Mouse (Mus musculus): Measurements from ENCODE around the gene Coro1c. TPM values are rescaled to one million over a fixed set of nuclear protein-coding genes. Genes with fewer than 3 reads are reported as not detected.

Coro1c gene
- polyA plus RNA-seq, 1 experiment from 2014 or later = 329 TPM

DNA sequence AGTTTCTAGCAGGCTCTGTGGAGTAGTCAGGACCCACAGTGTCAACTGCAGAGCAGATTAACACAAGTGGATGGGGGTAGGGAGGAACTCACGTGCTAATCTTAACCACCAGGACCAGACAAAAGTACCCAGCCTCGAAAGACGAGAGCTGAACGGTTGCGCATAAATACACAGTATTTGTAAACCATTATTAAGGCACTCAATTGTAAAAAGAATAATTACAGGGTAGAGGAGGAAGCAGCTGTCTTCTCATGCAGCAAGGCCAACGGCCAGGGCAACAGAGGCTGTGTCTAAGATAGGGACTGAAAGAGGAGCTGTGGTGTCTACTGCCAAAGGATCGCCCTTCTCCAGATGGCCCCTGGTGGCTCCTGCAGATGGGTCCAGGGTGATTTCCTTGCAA is 29.1 kb upstream of the Coro1c start:
- Histone ChIP-seq H3K36me3 (ENCODE audit: inconsistent target) (peaks cover 29% of the 10 kb centered on the region), H3K79me2 (ENCODE audit: inconsistent target) (peaks cover 6% of the 10 kb centered on the region; the same call in 1 of the 2 replicates), H3K27ac (no peak overlapping the region), H3K4me3 (ENCODE audit: inconsistent target) (no peak overlapping the region)
- 44% methylated on average over 7 of the region's 7 CpGs for WGBS (ENCODE audit: missing documents)

DNA sequence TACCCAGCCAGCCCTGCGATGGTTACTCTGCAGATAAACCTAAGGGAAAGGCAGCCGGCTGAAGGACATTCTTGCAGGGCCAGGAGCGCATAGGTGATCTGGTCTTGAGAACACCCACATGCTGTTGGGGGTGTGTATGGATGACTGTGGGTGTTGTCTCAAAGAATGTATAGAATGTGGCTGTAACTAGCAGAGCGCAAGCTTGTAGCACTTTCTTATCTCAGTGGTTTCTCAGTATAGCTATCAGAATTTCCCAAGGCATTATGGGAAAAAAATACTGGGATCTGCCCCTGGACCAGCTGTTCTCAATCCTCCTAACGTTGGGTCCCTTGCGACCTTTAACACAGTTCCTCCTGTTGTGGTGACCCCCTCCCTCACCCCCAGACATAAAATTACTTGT is 25.3 kb upstream of the Coro1c start:
- no peak overlapping the region for H3K27ac ChIP-seq
- H3K36me3 ChIP-seq (ENCODE audit: inconsistent target) = no peaks in the 10 kb centered on the region
- WGBS (ENCODE audit: missing documents) = 94% methylated on average over 5 of the region's 6 CpGs
- no peaks in the 10 kb centered on the region for H3K79me2 ChIP-seq (ENCODE audit: inconsistent target)
- no peak overlapping the region for H3K4me3 ChIP-seq (ENCODE audit: inconsistent target)

DNA sequence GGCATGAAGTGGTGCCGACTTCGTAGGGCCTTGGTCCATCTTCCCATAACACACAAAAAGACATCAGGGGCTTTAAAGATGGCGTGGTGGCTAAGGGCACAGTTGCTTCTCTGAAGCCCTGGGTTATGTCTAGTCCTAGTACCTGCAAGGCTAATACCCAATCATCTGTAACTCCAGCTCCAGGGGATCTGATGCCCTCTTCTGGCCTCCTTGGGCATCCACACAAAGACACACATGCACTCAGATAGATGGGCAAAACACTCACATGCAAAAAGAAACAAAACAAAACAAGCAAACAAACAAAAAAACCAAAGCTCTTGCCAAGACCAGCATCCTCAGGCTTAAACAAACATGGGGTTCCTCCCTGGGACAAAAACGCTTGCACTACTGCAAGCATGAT is 24.9 kb upstream of the Coro1c start:
- 94% methylated on average over 4 of the region's 4 CpGs for WGBS (ENCODE audit: missing documents)
- H3K4me3 ChIP-seq (ENCODE audit: inconsistent target) = no peak overlapping the region
- no peaks in the 10 kb centered on the region for H3K79me2 ChIP-seq (ENCODE audit: inconsistent target)
- H3K27ac ChIP-seq = no peak overlapping the region
- H3K36me3 ChIP-seq (ENCODE audit: inconsistent target) = no peaks in the 10 kb centered on the region

DNA sequence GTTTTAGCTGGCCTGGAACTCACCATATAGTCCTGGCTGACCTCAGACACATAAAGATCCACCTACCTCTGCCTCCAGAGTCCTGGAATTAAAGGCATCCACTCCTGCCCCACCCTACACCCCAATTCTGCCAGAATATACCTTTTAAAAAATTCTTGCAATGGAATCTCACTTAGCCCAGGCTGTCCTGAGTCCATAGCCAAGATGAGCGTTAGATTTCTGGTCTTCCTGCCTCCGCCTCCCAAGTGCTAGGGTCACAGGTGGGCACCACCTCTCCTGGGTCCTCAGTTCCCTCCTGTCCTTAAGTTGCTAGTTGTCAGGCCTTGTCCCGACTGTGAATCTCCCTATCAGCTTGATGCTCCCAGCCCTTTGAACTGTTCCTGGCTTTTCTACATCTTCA is 23.8 kb upstream of the Coro1c start:
- WGBS (ENCODE audit: missing documents) = 93% methylated on average over 3 of the region's 3 CpGs
- H3K27ac ChIP-seq = no peak overlapping the region
- no peaks in the 10 kb centered on the region for H3K36me3 ChIP-seq (ENCODE audit: inconsistent target)
- no peaks in the 10 kb centered on the region for H3K79me2 ChIP-seq (ENCODE audit: inconsistent target)
- H3K4me3 ChIP-seq (ENCODE audit: inconsistent target) = no peak overlapping the region

DNA sequence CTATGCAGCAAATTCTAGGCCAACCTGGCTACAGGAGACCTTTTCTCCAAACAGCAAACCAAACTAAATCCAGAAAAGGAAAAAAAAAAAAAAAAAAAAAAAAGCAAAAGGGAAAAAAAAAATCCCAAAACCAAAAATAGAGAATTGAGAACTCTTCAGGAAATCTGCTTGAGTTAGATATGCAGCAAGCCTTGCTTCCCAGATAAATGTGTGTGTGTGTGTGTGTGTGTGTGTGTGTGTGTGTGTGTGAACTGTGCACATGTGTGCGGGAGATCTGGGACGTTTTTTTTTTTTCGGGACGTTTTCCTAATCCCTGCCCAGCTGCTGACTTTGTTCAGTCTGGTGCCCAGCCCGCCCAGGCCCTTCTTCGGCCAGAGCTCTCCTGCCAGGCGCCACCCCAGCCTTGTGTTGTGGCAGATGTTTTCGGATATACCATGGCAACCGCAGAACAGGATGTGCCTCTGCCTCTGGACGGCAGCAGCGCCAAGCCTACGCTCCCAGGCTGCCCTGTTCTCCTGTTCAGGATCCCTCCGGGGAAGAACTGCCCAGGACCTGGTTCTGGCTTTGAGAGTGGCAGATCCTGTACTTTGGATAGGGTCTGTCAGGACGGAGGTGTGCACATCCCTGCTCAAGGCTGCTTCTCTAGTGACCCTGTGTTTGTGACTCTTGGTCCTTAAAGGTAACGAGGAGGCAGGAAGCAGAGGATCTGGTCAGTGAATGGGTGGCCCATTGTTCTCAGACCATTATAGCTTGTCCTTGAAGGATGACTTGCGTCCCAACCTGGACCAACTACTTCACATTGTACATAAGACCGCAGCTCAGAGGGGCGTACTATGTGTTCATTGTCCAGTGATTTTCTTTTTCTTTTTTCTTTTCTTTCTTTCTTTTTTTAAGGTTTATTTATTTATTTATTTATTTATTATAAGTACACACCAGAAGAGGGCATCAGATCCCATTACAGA is 22.4 kb upstream of the Coro1c start:
- Histone ChIP-seq H3K36me3 (ENCODE audit: inconsistent target) (no peaks in the 10 kb centered on the region), H3K4me3 (ENCODE audit: inconsistent target) (no peak overlapping the region), H3K79me2 (ENCODE audit: inconsistent target) (no peaks in the 10 kb centered on the region), H3K27ac (peak overlapping the region; percentile 64)
- 23% methylated on average over 18 of the region's 18 CpGs for WGBS (ENCODE audit: missing documents)

DNA sequence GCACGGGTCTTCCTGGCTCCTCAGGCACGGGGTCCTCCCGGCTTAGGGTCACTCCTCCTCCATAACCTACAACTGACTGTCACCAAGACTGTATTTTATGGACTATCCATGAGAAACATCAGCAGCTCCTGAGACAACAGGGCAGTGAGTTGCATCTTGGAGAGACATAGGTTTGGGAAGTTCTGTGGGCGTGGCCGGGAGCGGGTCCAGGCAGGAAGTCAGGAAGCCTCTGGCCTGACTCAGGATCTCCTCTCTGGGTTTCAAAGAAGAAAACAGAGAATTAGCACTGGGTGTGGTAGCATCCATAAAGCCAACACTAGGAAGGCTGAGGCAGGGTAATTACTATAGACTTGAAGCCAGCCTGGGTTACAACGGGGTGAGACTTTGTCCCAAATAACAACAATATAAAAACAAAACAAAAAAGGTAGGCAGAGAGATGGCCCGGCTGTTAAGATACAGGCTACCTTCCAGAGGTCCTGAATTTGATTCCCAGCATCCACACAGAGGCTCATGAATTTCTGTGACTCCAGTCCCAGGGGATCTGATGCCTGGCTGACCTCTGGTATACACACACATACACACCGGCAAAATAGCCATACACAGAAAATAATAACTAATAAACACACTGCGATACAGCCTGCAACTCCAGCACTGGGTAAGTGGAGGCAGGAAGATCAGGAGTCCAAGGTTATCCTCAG is 21.5 kb upstream of the Coro1c start:
- H3K36me3 ChIP-seq (ENCODE audit: inconsistent target) = no peaks in the 10 kb centered on the region
- no peak overlapping the region for H3K4me3 ChIP-seq (ENCODE audit: inconsistent target)
- H3K27ac ChIP-seq = peak overlapping the region; percentile 64
- 65% methylated on average over 10 of the region's 10 CpGs for WGBS (ENCODE audit: missing documents)
- no peaks in the 10 kb centered on the region for H3K79me2 ChIP-seq (ENCODE audit: inconsistent target)

DNA sequence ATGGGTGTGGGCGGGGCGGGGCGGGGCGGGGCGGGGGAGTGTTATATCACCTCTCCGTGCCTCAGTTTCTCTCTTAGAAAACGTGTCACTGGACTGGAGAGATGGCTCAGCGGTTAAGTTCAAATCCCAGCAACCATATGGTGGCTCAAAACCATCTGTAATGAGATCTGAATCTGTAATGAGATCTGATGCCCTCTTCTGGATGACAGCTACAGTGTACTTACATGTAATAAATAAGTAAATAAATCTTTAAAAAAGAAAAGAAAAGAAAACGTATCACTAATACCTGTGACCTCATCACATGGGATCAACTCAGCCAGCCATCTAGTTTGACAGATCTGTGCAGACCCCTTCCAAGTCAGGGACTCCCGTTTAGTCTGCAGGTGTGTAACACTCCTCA is 21.0 kb upstream of the Coro1c start:
- Histone ChIP-seq H3K36me3 (ENCODE audit: inconsistent target) (no peaks in the 10 kb centered on the region), H3K79me2 (ENCODE audit: inconsistent target) (no peaks in the 10 kb centered on the region), H3K4me3 (ENCODE audit: inconsistent target) (no peak overlapping the region), H3K27ac (peak overlapping the region; percentile 64)
- 85% methylated on average over 5 of the region's 10 CpGs for WGBS (ENCODE audit: missing documents)

DNA sequence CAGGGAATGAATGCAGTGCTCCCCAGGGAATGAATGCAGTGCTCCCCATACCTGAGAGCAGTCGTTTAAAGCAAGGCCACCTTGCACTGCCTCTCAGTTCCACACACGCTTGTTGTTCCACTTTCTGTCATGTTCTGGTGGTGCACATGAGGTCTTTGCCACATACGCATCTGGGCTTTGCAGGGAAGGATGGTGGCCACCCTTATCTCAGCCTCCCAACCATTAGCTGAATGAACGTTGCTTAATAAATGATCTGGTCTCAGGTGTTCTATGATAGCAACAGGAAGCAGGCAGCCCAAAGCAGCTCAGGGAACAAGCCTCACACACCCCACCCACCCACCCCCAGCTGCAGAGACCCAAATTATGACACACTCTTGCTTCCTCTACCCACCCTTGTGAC is 16.1 kb upstream of the Coro1c start:
- no peak overlapping the region for H3K4me3 ChIP-seq (ENCODE audit: inconsistent target)
- WGBS (ENCODE audit: missing documents) = 52% methylated on average over 4 of the region's 4 CpGs

DNA sequence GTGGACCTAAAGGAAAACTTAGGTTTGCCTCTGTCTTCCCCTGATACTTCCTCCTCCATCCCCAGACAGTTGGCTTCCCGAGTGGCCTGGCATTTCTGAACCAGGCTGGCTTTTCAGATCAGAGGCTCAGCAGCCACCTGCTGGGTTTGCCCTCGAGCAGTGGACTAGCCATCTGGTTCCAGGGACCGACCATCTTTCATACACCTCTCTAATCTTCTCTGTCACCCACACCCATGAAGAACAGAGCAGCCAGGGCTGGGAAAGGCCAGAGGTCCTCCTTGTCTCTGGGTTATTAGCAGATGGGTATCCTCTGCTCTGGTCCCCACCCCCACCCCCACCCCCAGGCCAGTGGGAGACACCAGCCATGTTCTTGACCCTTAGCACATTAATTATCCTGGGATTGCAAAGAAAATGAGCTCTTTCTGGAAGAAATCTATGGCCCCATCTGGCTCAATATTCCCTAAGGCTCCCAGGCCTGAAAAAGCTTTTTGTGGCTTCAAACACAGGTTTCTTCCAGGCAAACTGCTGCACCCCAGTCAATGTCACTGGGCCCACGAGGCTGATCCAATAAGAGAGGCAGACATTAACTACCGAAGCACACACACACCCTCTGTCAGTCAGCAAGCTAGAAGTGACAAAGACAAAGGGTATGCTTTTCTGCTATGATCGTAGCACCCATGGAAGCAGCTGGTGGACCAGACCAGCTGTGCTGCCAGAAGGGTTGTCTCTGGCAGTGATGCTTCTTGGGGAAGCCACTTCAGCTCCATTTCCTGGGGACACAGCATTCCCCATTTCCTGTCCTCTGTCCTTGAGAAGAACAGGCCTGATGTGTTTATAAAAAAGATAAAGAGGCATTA is 13.0 kb upstream of the Coro1c start:
- Histone ChIP-seq H3K27ac (no peak overlapping the region), H3K36me3 (ENCODE audit: inconsistent target) (no peaks in the 10 kb centered on the region), H3K79me2 (ENCODE audit: inconsistent target) (no peaks in the 10 kb centered on the region), H3K4me3 (ENCODE audit: inconsistent target) (no peak overlapping the region)
- 86% methylated on average over 6 of the region's 6 CpGs for WGBS (ENCODE audit: missing documents)

More for the DNA sequence above, 16.1 kb upstream of the Coro1c start:
- no peak overlapping the region for H3K27ac ChIP-seq
- no peaks in the 10 kb centered on the region for H3K79me2 ChIP-seq (ENCODE audit: inconsistent target)
- H3K36me3 ChIP-seq (ENCODE audit: inconsistent target) = no peaks in the 10 kb centered on the region

DNA sequence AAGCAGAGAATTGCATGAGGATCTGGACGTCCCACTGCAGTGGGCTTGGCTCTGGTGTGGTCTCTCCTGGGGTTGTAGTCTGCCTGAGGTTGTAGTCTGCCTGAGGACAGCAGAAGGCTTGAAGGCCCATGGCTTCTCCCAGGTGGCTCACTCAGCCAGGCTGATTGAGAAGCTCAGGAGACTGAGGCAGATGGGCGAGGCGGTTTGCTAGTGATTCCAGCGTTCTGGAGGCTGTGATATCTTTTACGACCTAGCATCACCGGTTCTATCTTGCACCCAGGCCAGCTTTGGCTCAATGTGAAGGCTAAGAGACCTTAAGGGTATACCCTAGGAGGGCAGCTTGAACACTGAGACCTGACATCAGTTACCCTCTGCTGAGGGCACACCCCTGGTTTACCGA is 10.5 kb upstream of the Coro1c start:
- Histone ChIP-seq H3K79me2 (ENCODE audit: inconsistent target) (no peaks in the 10 kb centered on the region), H3K27ac (peak overlapping the region; percentile 97), H3K36me3 (ENCODE audit: inconsistent target) (no peaks in the 10 kb centered on the region), H3K4me3 (ENCODE audit: inconsistent target) (no peak overlapping the region)
- 69% methylated on average over 7 of the region's 7 CpGs for WGBS (ENCODE audit: missing documents)

DNA sequence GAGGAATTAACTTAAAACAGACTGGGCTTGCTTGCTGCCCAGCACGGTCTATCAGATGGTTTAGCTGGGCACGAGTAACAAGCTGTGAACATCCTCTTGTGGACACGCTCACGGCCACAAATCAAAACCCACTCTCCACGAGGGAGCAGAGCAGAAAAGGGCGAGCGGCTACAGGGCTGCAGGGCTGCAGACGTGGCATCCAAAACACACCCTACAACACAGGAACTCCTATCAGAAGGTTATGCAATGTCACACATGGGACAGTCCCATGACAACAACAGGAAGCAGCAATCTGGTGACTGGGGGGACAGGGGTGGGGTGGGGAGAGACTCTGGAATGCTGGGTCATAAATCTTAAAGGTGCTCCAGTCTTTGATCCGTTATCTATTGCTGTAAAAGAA is 10.1 kb upstream of the Coro1c start:
- 2% methylated on average over 9 of the region's 9 CpGs for WGBS (ENCODE audit: missing documents)
- Histone ChIP-seq H3K4me3 (ENCODE audit: inconsistent target) (no peak overlapping the region), H3K79me2 (ENCODE audit: inconsistent target) (no peaks in the 10 kb centered on the region), H3K27ac (peak overlapping the region; percentile 97), H3K36me3 (ENCODE audit: inconsistent target) (no peaks in the 10 kb centered on the region)

DNA sequence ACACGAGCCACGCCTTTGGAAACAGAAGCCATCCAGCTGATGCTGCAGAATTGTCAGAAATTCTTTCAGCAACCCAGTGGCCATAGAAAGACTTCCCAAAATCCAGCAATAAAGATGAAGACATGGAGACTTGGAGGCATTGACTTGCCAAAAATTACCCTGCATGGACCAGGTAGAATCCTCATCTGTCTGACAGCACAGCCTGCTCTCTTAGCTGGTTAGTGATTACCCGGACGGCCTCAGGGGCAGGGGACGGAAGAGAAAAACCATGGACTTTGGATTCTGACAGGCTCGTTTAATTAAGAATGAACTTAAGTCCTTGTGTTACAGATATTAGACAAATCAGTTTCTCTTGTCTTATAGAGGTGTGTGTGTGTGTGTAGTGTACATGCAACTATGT is 2.1 kb upstream of the Coro1c start:
- Histone ChIP-seq H3K27ac (peak overlapping the region; percentile 78), H3K79me2 (ENCODE audit: inconsistent target) (peaks cover 21% of the 10 kb centered on the region), H3K36me3 (ENCODE audit: inconsistent target) (no peaks in the 10 kb centered on the region), H3K4me3 (ENCODE audit: inconsistent target) (no peak overlapping the region)
- WGBS (ENCODE audit: missing documents) = 81% methylated on average over 6 of the region's 6 CpGs

DNA sequence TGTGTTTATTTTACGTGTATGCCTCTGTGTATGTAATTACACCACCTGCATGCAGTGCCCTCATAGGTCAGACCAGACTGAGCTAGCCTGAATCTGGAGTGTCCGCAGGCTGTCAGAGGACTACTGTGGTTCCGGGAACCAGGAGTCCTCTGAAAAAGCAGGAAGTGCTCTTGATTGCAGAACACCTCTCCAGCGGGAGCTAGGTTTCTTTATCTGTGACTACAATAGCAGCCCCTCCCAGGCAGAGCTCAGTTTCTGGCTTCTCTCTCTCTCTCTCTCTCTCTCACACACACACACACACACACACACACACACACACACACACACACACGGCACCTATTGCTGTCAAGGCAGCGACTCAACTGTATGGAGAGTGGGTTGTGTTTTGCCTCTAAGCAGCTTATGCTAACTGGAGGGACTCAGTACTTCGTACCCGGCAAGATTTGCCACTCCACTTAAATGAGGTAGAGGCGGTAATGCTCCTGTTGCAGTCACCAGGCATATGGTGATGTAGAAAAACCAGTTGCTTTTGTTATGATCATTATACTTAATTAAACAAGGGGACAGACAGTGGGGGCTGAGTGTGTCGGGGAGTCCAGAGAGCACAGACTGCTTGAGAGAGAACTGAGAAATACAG is 1.6 kb upstream of the Coro1c start:
- Histone ChIP-seq H3K79me2 (ENCODE audit: inconsistent target) (peaks cover 26% of the 10 kb centered on the region), H3K27ac (peak overlapping the region; percentile 78), H3K4me3 (ENCODE audit: inconsistent target) (no peak overlapping the region), H3K36me3 (ENCODE audit: inconsistent target) (no peaks in the 10 kb centered on the region)
- WGBS (ENCODE audit: missing documents) = 25% methylated on average over 8 of the region's 10 CpGs
